Mouse (Mus musculus): Measurements from ENCODE around the gene Nvl.

The Nvl gene

DNA sequence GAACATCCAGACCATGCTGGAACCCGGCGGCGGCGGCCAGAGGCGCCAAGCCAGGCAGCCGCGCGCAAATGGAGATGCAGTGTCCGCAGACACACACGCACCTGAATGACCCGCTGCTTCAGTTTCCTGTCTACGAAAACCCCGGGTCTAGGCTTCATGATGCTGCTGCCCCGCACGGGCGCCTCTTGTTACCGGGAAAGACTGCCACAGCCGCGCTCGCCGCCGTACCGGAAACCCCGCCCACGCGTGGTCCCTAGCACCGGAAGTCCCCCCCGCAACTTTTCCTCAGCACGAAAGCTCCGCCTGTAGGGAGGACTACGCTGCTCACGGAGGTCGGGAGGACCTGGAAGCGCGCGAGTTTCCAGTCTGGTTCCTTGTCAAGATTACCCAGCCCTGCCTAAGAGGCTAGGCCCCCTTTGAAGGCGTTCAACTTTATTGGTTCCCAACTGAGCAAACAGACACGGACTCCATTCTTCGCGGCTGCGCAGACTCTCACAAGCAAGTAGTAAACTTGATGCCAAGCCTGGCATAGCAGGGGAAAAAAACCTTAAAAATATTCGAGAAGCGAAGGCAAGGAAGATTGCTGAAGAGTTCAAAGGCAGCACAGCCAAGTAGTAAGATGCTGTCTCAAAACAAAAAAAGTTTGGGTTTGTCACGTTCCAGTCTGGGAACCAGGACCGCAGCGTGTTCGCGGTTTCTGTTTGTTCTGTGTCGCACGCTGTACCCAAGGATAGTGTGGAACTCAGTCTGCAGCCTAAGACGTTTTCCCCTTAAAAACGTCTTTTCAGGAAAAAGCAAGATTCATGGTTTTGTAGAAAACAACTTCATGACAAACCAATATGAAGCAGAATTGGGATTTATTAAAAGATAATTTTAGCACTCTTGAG, at the start of gene Nvl, which contains the start of gene Cnih4:
Gene Nvl (minus strand): TSS at position 255 of the 887 bp plus-strand sequence.
Gene Cnih4 (plus strand): TSS at position 744 of the 887 bp plus-strand sequence.
- peak; percentile 96 for DNase-seq (ENCODE audit: low read depth, low spot score)

DNA sequence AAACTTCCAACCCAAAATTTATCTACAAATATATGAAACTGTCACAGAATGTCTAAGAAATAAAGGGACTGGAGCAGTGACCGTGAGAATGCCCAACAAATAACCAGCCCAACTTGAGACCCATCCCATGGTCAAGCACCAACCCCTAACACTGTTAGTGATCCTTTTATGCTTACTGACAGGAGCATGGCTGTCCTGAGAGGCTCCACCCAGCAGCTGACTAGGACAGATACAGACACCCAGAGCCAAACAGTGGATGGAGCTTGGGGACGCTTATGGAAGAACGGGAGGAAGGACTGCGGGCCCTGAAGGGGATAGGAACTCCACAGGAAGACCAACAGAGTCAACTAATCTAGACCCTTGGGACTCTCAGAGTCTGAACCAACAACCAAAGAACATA, 44.9 kb upstream of the Nvl start:
- no peak for DNase-seq (ENCODE audit: low read depth, low spot score)

DNA sequence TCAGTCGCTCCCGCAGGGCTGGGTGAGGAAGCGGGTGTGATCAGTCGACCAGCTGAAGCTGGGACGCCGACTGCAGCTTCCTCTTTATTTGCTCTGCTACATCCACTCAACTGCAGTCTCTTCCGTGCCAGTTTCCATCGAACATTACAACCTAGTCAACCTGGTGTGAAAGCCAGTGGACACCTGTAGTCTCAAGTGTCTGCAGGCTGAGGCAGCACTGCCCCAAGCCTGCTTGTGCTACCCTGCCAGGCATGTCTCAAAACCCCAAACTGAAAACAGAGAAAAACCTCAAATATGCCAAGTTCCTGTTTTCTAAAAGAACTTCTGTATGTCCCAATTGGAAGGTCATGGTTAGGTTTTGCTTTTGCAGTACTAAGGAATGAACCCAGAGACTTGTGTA, 26.2 kb upstream of the Nvl start:
- no peak for DNase-seq (ENCODE audit: low read depth, low spot score)

DNA sequence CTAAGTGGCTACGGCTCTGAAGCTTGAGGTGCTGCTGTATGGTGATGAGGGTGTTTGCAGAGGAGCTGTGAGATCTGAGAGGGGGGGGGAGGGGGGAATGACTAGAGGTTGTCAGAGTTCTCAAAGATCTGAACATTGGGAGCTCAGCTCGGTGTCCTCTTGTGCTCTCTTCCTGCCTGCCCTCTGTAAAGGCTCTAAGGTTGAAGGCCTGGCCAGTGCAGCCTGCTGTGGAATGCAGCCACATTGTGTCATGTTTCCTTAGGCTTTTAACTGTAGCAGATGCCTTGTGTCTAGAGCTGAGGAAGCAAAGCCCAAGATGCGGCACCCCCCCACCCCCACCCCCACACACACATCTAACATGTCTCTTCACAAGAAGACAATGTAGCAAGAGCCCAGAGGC, 24.4 kb upstream of the Nvl start:
- DNase-seq (ENCODE audit: low read depth, low spot score) = no peak

DNA sequence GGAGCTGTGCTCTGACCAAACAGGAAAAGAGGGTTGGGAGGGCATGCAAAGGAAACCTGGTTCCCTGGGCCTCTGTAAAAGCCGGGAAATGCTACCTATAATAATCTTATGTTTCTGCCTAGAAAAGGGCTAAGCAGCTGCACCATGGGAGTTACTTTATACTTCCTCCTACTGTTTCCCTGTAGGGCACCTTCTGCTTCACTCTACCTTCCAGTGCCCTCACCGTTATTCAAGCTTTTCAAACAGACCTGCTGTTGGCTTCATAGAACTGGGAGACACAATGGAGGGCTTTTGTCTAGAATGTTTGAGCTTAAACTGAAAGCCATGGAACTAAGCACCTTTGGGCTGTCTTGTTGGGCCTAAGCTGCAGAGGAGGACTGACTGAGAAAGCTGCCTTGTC, 23.8 kb upstream of the Nvl start:
- DNase-seq (ENCODE audit: low read depth, low spot score) = no peak

DNA sequence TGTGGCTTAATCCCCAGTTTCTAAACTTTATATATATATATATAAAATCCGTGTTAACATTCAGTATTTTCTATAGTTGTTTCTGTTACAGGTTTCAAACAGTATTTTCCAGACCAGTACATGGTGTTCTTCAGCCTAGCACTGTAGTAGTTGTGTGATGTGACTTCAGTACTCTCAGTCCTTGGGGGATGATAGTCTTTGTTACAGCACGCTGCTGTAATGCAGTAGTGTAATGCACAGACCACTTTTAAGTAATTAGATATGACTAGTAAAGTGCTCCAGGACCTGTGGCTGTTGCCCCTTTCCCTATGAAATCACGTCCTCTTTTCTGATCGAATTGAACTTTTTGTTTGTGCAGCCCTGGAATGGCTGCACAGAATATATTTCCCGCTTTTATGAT, 7.5 kb upstream of the Nvl start:
- DNase-seq (ENCODE audit: low read depth, low spot score) = no peak

DNA sequence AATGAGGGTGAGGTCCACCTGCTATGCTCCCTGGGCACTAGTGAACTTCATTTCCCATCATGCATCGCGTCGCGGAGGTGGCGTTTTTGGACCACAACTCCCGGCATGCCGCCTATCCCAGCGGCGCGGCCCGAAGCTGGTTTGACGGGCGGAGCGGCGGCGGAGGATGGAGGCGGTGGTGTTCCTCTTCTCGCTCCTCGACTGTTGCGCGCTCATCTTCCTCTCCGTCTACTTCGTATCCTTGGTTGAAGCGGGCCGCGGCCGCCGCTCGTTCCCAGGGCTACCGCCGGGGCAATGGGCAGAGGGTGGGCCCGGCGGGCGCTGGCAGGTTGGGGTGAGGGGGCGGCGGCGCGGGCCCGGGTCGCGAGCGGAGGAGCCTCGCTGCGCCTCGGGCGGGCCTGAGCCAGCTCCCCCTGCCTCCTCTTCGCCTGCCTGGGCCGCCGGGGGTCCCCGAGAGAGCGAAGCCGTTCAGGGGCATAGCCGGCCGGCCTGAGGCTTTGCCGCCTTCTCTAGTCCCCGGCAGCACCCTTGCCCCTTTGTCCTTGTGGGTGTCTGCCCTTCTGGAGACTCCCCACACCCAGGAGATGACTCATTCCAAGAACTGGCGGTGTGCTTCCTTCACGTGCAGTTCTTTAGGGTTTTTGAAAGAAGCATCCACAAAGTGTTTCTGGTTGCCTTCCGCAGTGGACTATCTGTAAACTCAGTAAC, 7.0 kb upstream of the Nvl start:
- peak; percentile 90 for DNase-seq (ENCODE audit: low read depth, low spot score)

DNA sequence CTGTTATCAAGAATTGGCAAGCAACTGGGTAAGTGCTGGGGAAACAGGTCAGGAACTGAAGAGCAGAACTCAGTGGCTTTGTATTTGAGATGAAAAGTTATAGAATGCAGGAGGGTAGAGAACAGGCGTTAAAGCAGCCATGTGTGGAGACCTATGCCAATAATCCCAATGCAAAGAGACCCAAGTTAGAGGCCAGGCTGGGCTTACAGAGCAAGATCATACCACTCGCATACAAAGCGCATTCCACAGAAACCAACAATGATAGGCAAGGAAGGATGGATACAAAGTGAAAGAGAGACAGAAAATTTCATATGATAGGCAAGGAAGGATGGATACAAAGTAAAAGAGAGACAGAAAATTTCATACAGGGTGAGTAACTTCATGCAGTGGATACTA, 6.4 kb upstream of the Nvl start:
- no peak for DNase-seq (ENCODE audit: low read depth, low spot score)

DNA sequence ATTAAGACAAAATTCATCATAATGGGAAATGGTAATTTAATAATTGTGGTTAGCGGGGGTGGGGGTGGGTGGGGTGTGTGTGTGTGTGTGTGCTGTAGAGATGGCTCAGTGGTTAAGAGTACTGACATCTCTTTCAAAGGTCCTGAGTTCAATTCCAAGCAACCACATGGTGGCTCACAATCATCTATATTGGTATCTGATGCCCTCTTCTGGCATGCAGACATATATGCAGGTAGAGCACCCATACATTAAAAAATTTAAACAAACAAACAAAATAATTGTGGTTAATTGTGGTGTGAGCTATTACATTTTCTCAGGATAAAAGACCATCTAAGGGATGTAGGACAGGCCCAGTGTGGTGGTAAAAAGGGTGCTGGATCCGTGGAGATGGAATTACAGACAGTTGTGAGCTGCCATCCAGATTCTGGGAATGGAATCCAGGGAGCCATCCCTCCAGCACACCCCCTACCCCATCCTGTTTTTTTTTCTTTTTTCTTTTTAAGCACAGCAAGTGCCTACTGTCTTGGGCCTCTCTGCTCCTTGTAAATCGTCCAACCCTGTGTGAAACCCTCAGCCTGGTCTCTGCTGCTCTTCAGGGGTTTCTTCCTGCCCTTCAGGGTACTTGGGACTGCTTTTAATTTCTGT, 5.5 kb upstream of the Nvl start:
- DNase-seq (ENCODE audit: low read depth, low spot score) = no peak

DNA sequence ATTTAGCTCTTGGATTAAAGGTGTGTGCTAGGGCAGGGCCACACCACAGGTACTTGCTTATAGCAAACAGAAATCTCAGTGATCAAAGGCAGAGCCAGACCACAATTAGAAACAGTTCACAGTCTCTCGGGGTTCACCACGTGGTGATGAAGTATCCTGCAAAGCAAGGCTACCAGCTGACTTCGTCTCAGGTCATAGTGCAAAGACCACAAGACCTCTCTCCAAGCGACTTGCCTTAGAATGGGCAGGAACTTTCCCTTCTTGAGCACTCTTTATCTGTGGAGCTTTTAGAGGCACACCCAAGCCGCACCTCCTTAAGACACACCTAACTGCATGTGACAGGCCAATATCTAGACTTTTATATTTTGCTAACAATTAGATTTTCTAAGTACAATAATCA, 4.5 kb upstream of the Nvl start:
- DNase-seq (ENCODE audit: low read depth, low spot score) = no peak

DNA sequence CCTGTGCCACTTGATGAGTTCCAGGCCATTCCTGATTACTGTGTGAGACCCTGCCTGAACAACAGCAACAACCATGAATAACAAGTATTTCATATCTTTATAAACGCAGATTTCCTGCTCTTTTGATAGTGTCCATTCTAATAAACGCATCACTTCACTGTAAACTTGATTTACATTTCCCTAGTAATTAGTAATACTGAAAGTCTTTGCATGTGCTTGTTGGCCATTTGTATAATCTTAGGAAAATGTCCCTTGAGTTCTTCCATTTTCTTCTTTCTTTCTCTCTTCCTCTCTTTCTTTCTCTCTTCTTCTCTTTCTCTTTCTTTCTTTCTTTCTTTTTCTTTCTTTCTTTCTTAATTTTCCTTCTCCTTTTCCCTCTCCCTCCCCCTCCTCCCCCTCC, 2.2 kb upstream of the Nvl start:
- DNase-seq (ENCODE audit: low read depth, low spot score) = no peak

DNA sequence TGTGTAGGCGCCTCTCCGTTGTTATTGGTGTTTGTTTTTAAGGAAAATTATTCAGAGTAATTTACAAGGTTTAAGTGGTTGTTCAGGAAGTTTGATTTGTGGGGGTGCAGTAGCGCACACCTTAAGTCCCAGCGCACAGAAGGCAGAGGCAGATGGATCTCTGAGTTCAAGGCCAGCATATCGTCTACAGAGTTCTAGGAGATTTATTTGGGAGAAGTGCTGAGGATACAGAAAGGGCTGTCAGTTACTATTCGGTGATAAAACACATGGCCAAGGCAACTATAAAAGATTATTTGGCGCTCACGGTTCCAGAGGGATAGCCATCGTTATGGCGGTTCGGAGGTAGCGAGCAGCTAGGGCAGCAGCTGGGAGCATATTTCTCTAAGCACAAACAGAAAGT, 962 bp upstream of the Nvl start:
- DNase-seq (ENCODE audit: low read depth, low spot score) = no peak

DNA sequence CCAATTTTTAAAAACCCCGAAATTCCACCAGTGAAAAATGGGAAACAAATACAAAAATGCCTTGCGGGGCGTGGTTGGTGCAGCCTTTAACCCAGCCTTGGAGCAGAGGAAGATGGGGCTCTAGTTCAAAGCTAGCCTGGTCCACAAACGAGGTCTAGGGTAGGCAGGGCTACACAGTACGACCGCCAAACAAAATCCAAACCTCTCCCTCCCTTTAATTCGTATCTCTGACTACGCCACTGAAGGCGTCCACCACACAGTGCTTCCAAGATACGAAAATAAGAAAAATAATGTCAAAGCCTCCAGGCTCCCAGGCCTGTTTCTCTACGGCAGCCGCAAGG, 425 bp downstream of the Nvl start:
- DNase-seq (ENCODE audit: low read depth, low spot score) = no peak

DNA sequence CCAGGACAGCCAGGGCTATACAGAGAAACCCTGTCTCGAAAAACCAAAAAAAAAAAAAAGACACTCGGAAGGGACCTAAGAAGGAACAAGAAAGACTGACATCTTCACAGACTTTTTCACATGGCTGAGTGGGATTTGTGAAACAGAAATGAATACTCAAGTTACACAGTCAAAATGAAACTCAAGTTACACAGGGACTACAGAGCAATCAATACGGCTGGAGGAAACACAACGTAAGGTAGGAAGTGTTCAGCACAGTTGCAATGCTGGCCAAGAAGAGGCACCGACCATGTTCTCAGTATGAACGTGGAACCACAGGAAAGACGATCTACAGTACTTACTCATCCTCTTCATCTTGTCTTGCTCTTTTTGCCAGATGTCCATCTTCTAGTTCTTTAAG, 5.3 kb downstream of the Nvl start:
- DNase-seq (ENCODE audit: low read depth, low spot score) = no peak

DNA sequence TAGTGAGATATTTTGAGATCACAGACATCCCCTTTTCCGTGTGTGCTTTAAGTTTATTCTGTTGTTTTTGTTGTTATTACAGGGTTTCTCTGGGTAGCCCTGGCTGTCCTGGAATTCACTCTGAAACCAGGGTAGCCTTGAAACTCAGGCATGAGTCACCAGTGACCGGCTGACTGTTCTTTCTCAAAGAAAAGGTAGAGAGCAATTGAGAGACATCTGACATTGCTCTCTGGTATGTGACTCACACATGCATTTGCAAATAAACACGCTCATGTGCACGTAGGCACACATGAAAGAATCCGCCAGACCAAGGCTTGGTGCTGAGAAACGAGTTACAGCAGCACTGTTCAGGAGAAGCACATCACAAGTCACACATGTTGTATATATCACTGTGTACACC, 12.1 kb downstream of the Nvl start:
- no peak for DNase-seq (ENCODE audit: low read depth, low spot score)

DNA sequence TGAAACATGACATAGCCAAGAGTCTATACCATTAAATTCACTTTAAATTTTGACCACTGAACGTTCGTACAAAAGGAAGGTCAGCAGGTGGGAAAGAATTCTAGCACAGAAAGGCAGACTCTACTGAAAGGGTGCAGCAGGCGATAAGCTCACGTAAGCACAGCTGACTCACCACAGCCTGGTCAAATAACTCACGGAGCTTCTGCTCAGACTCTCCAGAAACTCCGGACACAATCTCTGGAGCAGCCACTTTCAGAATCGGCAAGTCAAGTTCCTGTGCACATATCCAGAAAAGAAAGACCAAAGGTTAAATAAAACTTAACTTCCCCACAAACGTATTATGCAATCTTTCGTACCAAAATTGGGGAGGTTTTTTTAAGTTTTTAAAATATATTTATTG, 17.2 kb downstream of the Nvl start:
- DNase-seq (ENCODE audit: low read depth, low spot score) = no peak

DNA sequence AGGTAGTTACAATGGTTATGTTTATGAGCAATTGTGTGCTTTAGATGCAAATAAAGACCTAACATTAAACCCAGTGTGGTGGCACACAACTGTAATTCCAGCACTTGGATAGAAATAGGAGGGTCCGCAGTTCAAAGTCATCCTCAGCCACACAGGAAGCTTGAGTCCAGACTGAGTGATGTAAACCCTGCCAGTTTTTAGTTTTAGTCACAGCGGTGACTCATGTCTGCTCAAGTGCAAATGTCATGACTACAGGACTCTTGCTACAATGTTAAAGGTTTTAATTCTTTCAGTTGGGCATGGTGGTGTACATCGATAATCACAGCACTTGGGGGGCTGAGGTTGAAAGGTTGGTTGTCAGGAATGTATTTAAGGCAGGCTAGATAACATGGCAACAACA, 18.1 kb downstream of the Nvl start:
- no peak for DNase-seq (ENCODE audit: low read depth, low spot score)

DNA sequence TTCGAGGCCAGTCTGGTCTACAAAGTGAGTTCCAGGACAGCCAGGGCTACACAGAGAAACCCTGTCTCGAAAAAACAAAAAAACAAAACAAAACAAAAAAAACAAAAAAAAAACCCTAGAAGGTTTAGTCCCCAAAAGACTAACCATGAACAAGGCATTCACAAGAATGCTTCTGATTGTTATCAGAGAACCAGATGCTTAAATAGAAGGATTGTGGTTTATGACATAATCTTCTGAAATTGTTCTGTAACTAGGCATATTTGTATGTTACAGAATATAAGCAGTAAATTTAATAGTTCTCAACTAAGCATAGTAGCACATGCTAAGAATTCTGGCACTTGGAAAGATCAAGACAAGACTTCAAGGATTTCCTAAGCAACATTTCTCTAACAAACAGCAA, 19.9 kb downstream of the Nvl start:
- no peak for DNase-seq (ENCODE audit: low read depth, low spot score)

DNA sequence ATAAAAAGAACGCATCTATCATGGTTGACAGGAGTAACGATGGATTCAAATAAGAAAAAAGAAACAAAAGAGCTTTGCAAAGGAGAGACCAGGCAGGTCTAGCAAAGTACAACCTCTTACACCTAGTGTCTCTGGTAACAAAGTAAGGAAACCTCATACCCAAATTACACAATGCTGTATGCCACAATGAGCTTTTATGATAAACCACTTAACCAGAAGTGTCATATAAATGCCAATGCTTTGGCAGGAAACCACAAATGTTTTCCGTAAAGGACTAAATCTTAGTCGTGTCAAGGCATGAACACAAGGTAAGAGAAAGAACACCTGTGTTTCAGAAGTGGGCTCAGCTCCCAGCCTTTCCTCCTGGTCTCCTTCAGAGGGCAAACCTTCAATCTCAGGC, 26.9 kb downstream of the Nvl start:
- DNase-seq (ENCODE audit: low read depth, low spot score) = no peak

DNA sequence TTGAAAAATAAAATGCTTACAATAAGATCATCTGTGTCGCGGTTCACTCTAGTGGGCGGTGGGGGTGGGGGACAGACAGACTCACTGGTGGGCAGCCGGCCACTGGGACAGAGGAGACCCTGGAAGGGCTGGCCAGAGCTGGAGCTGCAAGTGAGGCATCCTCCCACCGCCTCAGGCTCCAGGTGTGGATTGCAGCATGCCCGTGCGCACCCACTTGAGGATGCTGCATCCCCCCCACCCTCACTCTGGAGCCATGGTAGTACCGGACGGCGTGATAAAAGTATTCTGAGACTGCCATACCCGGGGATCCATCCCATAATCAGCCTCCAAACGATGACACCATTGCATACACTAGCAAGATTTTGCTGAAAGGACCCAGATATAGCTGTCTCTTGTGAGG, 54.0 kb downstream of the Nvl start:
- no peak for DNase-seq (ENCODE audit: low read depth, low spot score)

DNA sequence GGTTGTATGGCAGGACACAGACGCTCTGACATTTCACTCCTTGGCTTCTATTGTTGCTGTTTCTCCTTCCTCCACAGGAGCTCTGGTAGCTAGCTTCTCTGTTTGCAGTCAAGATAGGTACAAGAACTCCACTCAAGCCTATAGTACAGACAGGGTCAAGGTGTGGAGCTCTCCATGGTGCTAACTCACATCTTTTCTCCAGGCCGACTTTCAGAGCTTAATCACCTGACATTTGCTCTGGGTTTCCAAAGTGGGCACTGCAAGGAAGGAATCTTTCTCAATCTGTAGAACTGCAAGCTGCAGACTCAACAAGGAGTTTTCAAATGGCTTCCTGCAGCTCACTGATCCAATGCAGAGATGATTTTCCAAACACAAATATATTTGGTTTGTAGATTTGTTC, 60.0 kb downstream of the Nvl start:
- DNase-seq (ENCODE audit: low read depth, low spot score) = peak; percentile 54

DNA sequence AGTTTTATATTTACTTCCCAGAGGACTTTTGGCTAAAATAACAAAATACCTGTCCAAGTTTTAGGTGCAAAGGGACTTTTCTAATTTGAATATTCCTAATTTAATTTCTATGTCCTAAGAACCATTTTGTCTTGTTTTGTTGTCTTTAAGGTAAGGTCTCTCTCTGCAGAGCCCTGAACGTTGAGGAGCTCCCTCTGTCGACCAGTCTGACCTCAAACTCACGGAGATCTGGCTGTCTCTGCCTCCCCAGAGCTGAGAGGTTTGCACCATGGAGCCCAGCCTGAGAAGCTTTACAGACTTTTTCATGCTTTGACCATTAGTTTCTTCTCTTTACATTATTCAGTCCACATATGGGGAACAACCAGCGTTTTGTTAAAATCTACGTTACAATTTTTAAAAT, 70.9 kb downstream of the Nvl start:
- DNase-seq (ENCODE audit: low read depth, low spot score) = no peak

DNA sequence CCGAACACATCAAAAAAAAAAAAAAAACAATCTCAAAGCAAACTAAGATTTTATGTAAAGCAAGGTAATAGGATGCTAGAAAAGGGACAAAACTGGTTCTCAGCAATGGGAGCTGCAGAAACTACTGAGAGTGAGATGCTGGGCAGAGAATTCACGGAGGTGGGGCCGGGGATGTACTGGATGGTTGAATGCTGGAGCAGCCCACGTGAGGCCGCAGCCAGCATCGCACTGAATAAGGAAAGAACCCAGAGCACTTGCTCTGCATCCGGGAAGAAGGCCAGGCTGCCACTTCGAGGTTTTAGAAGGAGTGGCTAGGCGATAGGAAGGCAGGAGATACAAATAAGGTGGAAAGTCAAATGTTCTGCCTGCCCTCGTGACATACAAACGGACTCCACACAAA, 74.3 kb downstream of the Nvl start:
- no peak for DNase-seq (ENCODE audit: low read depth, low spot score)
